Mouse (Mus musculus) spleen, postnatal 4 days (tissue): Measurements from ENCODE around the gene Vps72.

Experiments
- DNase-seq, 2 experiments: peaks; one replicate each; pipeline ENCODE4 v3.0.0; 2022; ENCODE audit warnings: low spot score in 2 of 2

The Vps72 gene

DNA sequence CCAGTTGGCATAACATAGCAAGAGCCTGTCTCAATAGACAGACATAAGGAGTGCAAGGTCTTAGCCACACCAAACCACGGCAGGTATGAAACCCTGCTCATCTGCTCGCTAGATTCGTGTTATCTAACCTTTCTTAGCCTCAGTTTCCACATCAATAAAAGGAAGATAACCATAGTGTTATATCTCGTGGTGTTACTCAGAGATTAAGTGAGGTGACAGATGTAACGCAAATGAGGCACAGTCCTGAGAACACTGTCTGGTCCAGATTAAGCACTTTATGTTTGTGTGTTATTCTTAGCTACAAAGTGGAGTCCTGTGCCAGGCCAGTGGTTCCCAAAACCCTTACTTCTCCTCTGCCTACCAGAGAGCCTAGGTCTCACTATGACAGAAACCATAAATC, 54.0 kb downstream of the Vps72 start:
- DNase-seq, result no peak

GRCm38 (mm10) chr3:95169996-95170395, 59.2 kb downstream of the Vps72 start:
- no peak for DNase-seq

DNA sequence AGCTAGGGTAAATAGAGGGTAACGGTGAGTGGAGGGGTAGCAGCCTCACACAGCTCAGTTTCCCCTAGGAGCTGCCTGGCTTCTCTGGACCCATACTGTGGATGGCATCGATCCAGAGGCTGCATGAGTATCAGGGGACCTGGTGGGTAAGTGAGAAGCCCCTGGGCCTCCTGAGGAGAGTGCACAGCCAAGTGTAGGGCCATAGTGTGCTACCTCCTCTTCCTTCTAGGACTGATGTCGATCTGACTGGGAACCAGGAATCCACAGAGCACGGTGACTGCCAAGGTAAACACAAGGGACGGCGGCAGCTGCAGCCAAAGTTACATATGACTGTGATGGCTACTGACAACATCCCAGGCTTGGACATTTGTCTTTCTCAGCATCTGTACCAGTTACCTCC, 60.3 kb downstream of the Vps72 start:
- DNase-seq, result no peak
